Mouse (Mus musculus): Measurements from ENCODE around the gene Kcnip2.
"Not testable (repeated sequence)": the region's sequence is repeated elsewhere in the genome, so short reads cannot be mapped to it uniquely, and the experiment has no call there.

Kcnip2 gene

DNA sequence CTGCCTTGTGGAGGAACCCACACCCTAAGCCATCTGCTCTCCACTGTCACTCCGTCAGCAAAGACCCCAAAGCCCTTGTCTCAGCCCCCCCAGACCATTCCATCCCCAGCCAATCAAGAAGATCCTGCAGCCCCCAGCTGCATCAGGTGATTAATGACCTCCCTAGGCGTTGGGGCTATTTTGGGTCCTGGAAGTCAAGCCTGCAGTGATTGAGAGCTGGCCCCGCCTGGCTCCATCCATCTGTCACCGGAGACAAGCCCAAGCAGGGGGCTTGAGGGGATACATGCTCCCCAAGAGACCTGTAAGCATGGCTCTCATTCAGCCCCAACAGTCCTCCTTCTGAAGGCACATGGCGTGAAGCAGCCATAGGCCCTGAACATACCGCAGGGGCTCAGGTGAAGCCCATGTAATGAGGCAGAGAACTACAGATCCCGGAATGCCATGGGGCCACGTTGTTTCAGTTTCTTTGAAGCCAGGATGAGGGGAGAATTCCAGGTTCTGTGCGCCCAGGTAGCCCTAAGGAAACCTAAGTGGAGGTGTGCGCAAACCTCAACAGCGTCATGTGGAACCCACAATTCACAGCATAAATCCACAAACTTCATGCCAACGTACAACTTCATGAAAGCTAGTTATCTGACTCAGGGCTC, 4.7 kb downstream of the Kcnip2 start:
- DNase-seq, result no peak

DNA sequence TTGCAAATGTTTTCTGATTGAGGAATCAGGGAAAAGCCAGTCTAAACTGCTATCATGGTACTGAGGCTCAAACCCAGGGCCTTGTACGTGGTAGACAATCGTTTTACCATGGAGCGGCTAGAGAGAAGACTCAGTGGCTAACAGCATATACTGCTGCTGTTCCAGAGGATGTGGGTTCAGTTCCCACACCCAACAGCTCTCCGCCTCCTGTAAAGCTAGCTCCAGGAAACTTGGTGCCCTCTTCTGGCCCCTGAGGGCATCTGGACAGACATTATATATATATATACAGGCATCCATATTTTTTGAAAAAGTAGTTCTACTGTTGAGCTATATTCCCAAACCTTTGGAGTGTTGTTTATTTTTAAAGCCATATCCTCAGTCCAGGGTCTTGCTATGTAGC, 8.1 kb downstream of the Kcnip2 start:
- no peak for DNase-seq

DNA sequence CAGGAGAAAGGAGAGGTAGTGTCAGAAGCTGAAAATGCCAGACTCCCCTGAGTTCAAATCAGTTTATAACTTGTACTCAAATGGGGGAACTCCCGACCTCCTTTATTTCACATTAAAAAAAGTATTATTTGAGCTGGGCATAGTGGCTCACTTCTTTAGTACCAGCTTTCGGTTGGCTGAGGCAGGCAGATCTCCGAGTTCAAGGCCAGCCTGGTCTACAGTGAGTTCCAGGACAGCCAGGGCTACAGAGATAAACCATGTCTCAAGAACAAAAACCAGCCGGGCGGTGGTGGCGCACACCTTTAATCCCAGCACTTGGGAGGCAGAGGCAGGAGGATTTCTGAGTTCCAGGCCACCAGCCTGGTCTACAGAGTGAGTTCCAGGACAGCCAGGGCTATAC, 10.0 kb downstream of the Kcnip2 start:
- not testable (repeated sequence) for DNase-seq

DNA sequence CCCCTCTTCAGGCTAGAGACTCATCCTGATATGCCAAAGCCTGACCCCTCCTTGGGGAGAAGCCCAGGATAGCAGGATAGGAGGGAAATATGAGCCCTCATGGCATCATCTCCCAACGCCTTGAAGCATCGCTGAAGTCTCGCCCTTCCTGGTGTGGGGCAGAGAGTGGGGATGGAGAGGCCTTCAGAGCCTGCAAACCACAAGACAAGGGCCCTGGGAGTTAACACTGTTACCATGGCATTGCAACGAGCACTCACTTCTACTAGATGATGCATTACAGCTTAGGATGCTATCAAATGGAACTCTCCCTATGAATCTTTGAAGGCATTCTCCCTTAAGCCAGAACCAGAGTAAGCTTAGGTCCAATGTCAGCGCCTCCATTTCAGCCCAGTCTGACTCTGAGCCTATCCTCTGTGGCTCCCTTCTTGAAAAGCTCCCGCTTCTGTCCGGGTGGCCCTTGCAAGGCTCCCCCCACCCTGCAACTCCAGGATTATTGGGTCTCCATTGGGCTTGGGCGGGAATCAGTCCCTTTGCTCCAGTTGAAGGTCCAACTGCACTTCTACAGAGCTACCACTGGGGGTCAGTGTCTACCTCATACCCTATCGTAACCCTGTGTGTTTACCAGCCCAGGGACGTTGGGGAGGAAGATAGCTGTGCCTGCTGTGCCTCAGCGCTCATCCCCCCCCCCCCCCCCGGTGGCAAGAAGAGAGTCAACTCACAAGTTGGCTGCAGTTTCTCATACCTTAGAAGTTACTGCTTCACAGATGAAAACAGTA, 11.1 kb downstream of the Kcnip2 start:
- DNase-seq, result peak; percentile 53

DNA sequence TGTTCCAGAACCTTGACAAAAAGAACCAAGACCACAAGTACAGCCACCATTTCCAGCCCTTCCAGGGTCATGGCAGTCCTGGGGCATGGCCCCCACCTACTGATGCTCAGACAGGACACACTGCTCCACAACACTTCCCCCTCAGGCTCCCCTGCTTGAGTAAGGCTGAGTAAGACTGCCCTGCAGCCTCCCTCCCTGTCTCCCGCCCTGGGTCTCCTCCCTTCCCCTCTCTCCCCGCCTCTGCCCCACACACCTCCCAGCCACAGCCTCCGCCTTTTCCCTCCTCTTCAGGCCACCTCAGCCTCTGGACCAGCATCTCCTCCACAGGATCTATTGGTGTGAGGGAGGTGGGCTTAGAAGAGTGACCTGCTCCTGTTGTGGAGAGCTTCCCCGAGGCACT, 12.5 kb downstream of the Kcnip2 start:
- DNase-seq, result no peak

DNA sequence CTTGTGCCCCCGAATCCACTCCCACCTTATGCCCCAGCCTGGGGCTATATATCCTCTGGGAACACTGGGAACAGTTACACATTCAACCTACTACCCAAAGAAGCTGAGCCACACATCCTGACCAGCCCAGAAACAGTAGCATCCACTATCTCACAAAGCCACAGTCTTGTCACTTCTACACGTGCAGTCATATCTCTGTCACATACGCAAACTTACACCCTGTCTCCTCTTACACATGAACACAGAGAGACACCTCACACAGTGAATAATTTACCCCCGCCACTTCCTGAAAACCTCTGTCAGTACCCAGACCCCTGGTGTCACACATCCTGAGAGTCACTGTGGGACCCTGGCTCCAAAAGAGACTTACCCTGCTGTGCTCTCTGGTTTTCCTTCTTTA, 13.2 kb downstream of the Kcnip2 start:
- no peak for DNase-seq

DNA sequence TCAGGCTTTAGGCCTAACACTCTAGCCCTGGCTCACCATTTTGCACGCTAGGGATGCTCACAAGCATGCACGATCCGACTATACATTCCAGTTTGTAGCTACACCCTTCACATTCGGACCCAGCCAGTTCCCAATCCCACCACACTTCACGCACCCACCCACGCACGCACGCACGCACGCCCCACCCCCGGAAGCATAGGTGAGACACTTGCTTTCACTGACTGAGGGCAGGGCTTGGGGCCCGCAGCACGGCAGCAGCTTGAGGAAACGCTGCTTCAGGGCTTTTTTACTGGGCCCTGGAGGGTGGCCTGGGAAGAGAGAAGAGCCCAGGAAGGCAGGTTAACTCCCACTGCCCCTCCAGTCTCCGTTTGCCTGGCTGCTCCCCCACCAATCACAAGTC, 19.0 kb downstream of the Kcnip2 start:
- no peak for DNase-seq

DNA sequence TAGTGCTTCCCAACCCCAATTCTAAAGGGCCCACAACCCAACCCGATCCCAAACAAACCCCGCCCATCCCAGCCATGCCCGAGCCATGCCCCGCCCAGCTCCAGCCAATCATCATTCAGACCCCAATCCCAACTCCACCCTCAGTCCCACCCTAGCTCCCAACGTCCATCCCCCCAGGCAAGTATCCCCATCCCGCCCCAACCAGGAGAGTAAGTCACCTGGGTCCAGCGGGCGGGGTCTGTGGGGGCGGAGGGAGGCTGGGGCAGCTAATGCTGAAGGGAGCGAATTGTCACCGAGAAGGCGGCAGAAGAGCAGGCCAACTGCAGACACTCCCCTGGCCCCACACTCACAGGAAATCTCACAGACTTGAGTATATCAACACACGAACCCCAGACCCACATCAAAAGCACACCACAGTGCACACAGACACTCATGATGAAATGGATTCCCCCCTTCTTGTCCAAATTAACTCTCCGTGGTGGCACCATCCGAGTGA, 19.8 kb downstream of the Kcnip2 start:
- no peak for DNase-seq

DNA sequence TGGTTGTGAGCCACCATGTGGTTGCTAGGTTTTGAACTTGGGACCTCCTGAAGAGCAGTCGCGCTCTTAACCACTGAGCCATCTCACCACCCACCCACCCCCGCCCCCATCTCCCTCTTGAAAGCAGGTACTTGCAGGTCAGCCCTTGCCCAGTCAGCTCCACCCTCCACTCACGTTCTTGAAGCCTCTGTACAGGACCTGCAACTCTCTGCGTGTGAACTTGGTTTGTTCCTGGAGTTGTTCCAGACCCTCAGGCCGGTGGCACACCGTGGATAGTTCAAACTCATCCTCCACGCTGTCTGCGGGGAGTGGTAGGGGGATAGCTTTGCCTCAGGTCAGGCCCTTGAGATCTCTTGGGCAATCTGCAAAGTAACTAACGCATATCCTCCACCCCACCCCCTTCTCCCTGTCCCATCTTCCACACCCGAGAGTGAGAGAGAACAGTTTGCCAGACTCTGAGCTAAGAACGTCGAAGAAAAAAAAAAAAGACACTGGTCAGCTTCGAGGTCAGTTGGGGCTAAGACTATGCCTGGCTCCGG, 20.4 kb downstream of the Kcnip2 start:
- no peak for DNase-seq

DNA sequence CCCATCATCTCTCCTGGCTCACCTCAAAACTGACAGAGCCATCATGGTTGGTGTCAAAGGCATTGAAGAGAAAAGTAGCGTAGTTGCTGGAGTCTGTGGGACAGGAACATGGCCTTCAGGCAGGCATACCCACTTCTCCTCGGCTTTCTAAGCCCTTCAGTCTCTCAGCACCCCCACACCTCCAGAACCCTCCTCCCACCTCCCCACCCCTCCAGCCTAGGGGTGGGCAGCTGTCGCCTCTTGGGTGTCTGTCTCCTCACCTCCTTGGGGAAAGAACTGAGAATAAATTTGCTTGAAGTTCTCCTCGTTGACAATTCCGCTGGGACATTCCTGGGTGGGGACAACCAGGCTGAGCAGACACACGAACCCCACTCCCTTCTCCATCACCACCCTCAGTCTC, 21.1 kb downstream of the Kcnip2 start:
- DNase-seq, result no peak

DNA sequence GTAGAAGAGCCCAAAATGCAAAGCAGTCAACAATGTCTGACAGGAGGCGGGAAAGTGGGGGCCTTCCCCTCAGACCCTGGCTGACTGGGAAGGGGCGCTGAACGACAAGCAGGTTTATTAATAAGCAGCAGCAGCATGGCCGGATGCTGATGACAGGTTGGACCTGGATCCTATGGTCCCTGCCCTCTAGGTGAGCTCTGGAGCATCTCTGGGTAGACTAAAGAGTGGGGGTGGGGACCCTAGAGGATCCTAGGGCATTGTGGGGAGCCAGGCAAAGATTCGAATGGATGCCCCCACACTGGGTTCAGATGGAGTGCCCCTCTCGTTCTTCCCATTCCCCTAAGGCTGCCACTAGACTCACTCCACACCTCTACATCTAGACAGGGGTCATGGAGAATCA, 23.5 kb downstream of the Kcnip2 start:
- no peak for DNase-seq

DNA sequence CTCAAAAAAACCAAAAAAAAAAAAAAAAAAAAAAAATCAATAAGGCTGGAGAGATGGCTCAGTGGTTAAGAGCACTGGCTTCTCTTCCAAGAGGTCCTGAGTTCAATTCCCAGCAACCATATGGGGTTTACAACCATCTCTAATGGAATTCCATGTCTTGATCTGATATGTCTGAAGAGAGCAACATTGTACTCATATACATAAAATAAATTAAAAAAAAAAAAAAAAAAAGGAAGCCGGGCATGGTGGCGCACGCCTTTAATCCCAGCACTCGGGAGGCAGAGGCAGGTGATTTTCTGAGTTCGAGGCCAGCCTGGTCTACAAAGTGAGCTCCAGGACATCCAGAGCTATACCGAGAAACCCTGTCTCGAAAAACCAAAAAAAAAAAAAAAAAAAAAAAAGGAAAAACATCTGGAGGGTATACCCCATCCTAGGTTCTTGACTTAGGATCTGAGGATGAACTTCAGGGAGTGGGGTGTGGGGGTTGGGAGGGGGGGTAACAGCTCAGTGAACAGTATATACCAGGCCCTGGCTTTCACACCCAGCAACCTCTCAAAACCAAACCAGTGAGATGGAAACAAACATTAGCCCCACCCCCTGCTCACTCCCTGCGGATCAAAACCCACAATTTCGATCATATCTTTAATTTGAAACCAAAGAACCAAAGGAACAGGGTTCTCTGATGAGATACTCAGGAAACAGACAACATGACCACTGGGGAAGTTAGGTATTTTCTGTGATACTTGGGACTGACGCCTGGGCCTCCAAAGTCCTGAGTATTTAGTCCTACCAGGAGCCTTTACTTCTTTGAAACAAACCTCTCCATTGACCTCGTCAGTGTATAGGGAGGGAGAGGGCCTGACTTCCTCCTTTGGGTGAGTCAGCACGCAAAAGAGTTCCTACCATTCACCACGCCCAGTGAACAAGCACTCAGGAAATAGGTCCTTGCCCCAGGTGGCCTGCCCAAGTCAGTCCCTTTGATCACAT, 25.7 kb downstream of the Kcnip2 start:
- DNase-seq, result no peak

DNA sequence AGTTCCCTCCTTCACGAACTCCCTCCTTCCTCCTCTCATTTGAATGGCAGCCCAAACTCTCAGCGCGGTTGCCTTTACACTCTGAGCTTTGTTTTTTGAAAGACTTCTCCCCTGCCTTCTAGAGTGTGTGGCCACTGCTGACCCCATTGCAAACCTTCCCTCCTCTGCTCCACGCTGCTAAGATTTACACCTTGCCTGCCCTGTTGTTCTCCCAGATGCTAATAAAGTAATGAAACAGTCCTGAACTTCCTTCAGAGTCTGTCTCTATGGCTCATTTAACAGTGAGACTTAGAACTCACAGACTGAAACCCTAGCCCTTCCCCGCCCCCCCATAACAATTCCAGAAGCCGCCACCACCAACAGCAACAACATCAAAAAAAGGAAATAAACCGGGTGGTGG, 26.5 kb downstream of the Kcnip2 start:
- no peak for DNase-seq

DNA sequence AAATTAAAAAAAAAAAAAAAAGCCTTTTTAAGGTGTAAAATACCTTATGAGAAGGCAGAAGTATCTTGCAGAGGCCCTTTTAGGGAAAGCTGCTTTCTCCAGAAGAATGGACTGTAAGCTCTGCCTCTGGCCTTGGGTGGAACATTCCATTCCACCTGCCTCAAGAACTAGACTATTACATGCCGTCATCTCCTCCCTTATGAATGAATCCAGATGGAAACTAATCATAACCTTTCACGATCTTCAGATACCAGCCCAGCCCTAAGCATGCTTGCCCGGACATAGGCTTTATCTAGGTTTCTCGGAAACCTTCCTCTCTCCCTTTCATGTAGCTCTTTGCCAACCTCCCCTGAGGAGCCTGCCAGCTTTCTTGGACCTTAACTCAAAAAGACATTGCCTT, 27.5 kb downstream of the Kcnip2 start:
- no peak for DNase-seq

DNA sequence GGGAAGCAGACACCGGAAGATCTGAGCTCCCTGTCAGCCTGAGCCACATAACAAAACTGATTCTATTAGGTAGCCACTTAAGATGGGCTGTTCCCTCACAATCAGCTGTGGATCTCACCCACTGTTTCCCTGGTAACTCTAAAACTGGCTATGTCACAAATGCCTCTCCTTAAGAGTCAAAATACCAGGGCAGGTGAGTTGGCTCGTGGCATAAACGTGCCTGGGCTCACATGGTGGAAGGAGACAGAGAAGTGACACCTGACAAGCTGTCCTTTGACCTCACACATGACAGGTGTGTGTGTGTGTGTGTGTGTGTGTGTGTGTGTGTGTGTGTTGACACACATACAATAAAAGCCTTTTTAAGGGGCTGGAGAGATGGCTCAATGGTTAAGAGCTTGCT, 28.4 kb downstream of the Kcnip2 start:
- no peak for DNase-seq

DNA sequence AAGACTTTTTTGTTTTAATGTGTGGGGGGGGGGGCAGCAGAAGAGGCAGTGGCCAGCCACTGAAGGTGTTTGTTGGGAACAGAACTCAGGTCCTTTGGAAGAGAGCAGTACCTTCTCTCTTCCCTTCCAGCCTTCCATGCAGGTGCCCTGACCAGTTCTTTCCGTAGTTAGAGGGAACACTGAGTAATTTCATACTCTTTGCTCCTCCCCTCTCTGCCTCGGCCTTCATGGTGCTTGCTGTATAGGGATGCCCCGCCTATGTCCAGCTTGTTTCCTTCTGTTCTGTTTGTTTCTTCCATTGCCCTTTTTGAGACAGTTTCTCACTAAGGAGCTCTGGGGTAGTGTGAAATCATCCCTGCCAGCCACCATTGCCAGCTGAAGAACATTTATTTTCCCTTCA, 30.4 kb downstream of the Kcnip2 start:
- DNase-seq, result peak; percentile 30

DNA sequence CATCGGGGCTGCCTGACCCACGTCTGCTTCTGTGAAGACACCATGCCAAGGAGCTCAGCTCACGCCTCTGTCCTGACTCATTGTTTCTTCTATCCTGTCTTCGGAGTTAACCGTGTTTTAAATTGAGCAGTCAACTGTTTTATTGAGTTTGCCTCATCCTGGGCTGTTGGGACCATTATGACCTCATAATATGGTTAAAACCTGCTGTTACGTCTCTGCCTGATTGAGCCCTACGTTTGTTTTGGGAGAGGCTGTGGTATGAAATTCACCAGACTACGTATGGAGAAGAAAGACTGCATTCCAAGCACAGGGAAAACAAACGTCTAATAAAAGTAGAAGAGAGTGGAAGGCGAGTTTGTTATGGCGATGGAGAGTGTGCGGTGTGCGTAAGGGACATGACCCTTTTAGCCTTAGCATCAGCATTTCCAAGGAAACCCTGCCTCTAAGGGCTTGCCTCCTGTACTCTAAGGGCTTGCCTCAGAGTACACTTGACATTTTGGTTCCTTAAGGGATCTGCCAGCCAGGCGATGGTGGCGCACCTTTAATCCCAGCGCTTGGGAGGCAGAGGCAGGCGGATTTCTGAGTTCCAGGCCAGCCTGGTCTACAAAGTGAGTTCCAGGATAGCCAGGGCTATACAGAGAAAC, 31.8 kb downstream of the Kcnip2 start:
- no peak for DNase-seq

DNA sequence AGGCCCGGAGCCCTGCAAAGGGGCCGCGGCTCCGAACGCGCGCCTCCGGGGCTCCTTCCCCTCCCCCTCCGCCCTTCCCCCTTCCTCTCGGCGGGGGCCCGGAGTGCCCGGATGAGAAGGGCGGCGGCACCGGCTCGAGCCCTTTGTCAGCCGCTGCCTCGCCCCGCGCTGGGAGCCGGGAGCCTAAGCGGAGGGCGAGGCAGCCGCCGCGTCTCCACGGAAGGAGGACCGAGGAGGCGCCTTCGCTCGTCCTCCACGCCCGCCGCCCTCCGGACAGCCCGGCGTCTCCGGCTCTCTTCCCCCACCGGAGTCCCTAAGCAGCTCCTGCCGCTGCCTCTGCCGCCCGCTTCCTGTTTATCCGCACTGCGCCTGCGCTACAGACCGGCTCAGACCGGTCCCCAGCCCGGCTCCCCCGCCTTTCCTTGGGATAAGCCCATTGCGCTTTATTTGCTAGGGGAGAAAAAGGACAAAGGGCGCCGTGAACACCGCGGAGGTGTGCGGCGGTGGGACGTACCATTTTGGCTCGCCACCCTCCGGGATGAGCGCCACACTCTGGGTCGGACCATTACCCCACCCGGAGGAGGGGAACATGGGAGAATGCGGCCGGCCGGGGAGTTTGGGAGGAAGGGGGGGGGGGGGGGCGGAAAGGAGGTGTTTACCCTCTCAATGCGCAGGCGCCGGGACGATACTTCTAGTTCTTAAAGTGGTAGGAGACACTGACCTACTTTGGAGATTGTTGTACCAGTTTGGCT, 32.5 kb downstream of the Kcnip2 start, which contains the start of gene Mgea5:
Mgea5 (minus strand) TSS at position 657 of the 752 bp plus-strand sequence.
- DNase-seq, result peak; percentile 99

DNA sequence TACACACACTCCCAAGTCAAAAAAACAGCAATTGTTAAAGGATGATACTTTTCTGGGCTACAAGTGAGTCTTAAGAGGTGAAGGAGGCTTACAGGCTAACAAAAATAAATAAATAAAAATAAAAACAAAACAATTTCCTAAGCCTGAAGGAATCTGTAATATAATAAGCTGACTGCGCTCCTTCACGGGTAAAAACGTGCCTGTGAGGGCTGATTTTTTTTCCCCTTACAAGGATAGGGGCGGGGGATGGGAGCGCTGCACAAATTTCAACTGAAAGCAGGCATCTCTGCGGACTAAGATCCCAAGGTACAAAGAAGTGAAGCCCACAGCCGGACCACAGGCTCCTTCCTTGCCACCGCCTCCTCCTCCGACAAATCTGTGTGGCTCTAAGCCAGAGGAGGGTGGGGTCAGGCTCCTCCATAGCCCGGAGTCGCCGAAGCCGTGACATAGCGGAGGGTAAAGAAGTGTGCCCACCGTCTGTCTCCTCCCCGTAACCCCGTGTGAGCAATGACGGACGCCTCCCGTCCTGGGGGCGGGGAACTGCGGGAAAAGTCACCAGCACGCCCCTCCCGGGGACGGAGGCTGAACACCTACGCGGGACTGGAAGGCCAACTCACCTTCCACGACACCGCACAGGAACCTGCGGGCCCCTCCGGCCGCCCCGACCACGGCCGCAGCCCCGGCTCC, 33.4 kb downstream of the Kcnip2 start:
- DNase-seq, result peak; percentile 79

DNA sequence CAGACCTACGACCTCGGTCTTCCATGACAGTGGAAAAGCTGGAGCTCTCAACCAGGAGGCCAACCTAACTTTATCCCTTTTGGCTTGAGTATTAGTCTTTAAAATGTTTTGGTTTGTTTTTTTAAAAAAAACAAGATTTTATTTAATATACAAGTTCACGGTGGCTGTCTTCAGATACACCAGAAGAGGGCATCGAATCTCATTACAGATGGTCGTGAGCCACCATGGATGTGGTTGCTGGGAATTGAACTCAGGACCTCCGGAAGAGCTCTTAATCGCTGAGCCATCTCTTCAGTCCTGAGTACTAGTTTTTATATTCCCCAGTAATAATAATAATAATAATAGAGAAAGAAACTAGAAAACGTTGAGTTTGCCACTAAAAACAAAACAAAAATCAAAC, 34.2 kb downstream of the Kcnip2 start:
- DNase-seq, result no peak

DNA sequence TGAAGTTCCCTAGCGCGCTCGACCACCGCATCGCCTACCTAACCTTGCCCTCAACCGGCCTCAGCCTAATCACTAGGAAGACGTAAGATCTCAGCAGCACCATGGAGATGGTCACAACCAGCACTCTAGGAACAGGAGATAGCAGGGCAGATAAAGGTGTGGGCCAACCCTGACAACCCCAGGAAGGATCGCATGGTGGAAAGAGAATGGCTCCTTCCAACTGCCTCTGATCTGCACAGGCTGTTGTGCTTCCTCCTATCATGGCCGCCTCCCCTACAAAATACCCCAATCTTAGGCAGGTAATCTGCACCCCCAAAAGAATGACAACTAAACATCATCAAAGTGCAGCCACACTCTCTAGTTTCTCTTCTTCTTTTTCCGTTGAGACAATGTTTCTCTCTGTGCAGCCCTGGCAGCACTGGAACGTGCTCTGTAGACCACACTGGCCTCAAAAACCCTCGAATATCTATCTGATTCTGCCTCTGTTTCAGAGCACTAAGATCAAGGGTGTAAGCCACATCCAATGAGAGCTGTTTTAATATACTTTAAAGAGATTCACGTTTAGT, 35.4 kb downstream of the Kcnip2 start:
- no peak for DNase-seq
